Mouse (Mus musculus) heart, adult 2 months (tissue): ENCODE data around the gene Adm2.

ENCODE experiments used
- CTCF ChIP-seq: fragments of 200-600 bp; IDR thresholded peaks from 2 replicates; pipeline ENCODE4 v1.8.1; 2022; ENCODE audit warnings: antibody characterized with exemption, mild to moderate bottlenecking, moderate library complexity
- EP300 ChIP-seq: fragments of 200-500 bp; IDR thresholded peaks from 2 replicates; pipeline ENCODE4 v1.6.1; 2011; ENCODE audit warnings: low read depth, low read length, control low read depth; ENCODE audit not compliant: insufficient read depth
- POLR2A ChIP-seq: fragments of 200-500 bp; IDR thresholded peaks from 2 replicates; pipeline ENCODE4 v1.6.1; 2011; ENCODE audit warnings: mild to moderate bottlenecking, low read depth, low read length, control low read depth; ENCODE audit not compliant: insufficient read depth

GRCm38 (mm10) chr15:89282546-89282945 is 40.0 kb upstream of the Adm2 start:
- TF ChIP-seq CTCF = no peak
- no peak for TF ChIP-seq POLR2A
- TF ChIP-seq EP300 = no peak
